Mouse (Mus musculus): Measurements from ENCODE around the gene Ntsr2. TPM values are rescaled to one million over a fixed set of nuclear protein-coding genes. Genes with fewer than 3 reads are reported as not detected.

Gene Ntsr2
- total RNA-seq (2021), result 10 to 100 TPM; 63.1 to 78.5 TPM

DNA sequence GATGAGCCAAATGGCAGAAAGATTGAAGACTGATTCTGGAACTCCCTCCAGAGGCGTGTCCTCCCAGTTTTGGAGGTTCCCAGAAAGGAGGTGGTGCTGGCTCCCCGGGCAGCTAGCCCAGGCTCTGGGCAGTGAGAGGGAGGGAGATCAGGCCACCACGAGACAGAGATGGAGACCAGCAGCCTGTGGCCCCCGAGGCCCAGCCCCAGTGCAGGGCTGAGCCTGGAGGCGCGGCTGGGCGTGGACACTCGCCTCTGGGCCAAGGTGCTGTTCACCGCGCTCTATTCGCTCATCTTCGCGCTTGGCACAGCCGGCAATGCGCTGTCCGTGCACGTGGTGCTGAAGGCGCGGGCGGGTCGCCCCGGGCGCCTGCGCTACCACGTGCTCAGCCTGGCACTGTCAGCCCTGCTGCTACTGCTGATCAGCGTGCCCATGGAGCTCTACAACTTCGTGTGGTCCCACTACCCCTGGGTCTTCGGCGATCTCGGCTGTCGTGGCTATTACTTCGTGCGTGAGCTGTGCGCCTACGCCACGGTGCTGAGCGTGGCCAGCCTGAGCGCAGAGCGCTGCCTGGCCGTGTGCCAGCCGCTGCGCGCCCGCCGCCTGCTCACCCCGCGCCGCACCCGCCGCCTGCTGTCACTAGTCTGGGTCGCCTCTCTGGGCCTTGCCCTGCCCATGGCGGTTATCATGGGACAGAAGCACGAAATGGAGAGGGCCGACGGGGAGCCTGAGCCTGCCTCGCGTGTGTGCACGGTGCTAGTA, at the start of gene Ntsr2:
Gene Ntsr2, plus strand, starts transcription at position 51 of the 762 bp plus-strand sequence.
- intact Hi-C loops (cut with DNase I), result no loop called here
- peak; percentile 45 to 80 for DNase-seq (ENCODE audit: extremely low spot score in 1 of 2, low spot score in 2 of 2)

DNA sequence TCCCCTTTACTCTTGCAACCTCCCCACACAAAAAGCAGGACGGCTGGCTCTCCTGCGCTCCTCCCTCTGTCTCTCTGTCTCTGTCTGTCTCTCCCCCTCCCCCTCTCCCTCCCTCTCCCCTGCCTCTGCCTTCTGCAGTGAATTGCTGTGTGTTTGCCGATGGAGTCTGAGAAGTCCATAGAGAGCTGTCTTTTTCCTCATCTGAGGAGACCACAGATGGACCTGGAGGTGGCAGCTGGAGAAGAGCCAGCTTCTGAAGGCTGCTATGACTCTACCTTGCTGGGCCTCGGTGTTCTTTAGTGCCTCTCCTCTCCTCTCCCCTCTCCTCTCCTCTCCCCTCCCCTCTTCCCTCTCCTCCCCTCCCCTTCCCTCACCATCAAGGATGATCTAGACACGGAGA, 47.6 kb upstream of the Ntsr2 start:
- DNase-seq (ENCODE audit: extremely low spot score in 1 of 2, low spot score in 2 of 2), result no peak

DNA sequence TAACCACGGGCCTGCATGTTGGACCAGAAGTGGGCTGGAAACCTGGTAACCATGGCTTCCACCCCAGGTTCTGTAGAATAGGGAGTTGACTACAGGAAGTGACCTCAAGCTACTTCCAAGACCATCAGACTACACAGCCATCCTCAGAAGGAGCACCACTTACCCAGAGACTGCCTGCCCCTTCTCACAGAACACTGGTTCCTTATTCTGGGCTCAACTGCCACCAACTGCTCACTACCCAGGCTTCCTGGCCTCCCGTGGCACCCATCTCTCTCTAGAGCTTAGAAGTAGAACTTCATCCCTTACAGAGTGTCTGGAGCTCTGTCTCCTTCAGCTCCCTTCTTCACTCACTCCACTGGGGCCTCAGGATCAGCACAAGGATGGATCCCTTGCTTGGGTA, 42.2 kb upstream of the Ntsr2 start, which contains the start of gene Lpin1:
Gene Lpin1, minus strand, starts transcription at position 31 of the 400 bp plus-strand sequence.
- DNase-seq (ENCODE audit: extremely low spot score in 1 of 2, low spot score in 2 of 2), result no peak
- intact Hi-C loops (cut with DNase I), result no loop called here

More for the DNA sequence above, 47.6 kb upstream of the Ntsr2 start:
- intact Hi-C loops (cut with DNase I), result no loop called here

DNA sequence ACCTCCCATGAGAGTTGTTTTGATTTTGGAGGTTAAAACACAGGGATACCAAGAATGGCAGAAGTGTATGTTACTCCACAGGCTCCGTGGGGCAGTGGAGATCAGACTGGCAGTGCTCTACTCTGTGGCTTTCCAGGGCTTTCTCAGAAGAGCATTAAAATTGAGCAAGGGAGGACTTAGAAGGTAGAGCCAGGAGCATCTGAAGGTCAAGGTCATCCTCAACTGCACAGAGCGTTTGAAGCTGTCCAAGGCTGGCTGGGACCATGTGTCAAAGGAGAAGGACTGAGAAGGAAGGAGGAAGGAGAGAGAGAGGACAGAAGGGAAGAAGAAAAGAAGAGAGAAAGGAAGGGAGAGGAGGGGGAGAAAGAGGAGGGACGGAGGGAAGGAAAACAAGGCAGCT, 38.6 kb upstream of the Ntsr2 start:
- intact Hi-C loops (cut with DNase I), result no loop called here
- no peak for DNase-seq (ENCODE audit: extremely low spot score in 1 of 2, low spot score in 2 of 2)

DNA sequence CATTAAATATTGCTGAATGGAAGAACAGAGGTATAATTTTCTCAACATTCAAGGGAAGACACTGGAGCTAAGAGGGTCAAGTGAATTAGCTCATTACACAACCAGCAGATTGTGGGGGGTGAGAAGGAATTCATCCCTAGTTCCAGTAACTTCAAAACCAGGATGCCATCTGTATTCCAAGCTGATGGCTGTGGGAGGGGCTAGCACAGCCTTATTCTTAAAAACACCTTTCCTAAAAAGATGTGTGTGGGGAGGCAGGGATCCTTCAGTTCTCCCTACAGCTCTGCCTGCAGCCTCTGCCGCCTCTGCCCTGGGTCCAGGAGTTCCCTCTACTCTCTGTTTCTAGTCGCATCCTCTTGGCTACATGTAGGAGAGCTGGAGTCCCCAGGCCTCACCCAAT, 37.4 kb upstream of the Ntsr2 start:
- intact Hi-C loops (cut with DNase I), result no loop called here
- no peak for DNase-seq (ENCODE audit: extremely low spot score in 1 of 2, low spot score in 2 of 2)

DNA sequence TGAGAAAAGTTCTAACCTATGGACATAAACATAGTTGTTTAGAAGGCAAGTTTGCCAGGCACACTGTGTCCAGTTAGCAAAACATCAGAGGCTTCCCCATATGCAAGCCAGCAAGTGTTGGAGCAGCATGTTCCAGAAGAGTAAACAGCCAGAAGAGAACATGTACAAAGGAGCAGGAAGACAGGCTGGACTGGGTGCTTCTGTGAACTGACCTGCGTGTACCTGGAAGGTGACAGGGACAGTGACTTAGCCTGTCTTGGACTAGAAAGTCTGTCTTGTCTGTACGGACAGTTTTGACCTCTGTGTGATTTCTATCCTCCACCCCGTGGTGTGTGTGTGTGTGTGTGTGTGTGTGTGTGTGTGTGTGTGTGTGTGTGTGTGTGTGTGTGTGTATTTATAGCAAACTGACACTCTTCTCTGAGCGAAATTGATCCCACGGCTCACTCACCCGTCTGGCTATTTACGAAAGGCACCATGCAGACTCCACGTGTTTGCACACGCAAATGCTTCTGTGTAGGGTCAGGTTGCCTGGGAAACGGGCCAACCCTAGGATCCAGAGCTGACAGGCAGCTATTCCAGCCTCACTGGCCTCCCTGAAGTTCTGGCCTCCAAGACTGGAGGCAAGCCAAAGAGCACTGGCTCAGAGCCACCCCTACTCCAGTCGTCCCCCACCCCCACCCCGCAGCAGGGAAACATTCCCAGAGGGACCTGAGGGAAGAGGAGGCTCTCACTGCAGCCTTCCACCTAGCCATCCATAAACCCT, 34.5 kb upstream of the Ntsr2 start:
- intact Hi-C loops (cut with DNase I), result no loop called here
- peak; percentile 64 to 88 for DNase-seq (ENCODE audit: extremely low spot score in 1 of 2, low spot score in 2 of 2)

DNA sequence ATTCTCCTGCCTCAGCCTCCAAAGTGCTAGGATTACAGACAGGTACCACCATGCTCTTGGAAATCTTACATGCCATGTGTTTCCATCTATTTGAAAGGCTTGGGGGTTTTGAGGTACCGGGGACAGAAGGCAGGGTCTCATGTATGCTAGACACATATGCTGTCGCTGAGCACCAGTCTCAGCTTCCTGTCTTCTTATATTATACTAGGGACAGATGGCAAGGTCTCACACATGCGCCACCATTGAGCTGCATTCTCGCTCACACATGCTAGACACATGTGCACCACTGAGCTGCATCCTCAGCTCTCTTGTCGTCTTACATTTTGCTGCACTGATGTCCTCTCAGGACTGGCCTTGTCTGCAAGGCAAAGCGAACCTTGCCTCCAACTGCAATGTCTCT, 33.7 kb upstream of the Ntsr2 start:
- intact Hi-C loops (cut with DNase I), result no loop called here

DNA sequence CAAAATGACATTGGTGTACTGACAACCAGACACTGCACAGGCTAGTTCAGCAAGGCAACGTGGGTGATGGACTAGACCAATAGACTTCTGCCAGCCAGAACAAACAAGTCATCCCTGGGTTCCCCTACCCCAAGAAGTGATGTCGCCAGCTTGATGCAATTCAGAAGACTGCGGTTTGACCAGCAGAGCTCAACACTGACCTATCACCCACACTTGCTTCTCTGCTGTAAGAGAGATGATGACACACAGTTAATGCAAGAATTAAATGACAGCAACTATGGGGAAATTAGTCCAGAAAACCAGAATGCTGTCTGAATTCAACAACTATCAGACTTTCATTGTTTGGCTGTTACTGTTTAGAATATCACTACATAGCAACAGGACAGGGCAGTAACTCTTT, 33.0 kb upstream of the Ntsr2 start:
- DNase-seq (ENCODE audit: extremely low spot score in 1 of 2, low spot score in 2 of 2), result no peak
- intact Hi-C loops (cut with DNase I), result no loop called here

More for the DNA sequence above, 33.7 kb upstream of the Ntsr2 start:
- no peak for DNase-seq (ENCODE audit: extremely low spot score in 1 of 2, low spot score in 2 of 2)

DNA sequence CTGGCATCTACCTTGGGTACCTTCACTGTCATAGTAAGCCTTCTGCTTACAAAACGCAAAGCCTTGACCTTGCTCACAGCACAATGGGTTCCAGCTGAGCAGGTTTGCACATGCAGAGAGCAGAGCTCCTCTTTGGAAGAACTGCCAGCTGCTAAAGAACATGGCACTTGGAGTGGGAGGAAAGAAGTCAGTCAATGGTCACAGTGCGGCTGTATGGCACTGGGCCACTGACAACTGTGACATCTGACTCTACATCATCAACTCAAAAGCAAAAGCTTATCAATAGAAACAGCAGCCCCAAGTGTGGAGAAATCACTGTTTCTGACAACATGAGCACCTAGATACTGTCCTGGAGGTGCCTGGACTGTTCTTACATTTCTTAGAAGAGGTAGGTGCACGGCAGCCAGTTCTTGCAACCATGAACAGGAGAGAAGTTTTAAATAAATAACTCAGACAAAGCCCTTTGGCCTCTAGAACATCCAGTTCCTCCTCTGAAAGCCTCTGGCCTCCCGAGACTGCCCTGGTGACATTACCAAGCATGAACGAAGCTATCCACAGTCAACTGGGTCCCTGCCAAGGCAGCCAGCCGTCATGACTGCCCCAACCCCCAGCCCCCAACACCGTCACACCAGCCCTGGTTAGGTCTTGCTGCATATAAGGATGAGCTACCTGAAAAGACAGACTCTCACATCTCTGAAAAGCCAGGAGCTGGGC, 22.9 kb upstream of the Ntsr2 start:
- DNase-seq (ENCODE audit: extremely low spot score in 1 of 2, low spot score in 2 of 2), result no peak
- intact Hi-C loops (cut with DNase I), result loop anchor here (5.0 kb wide), 1 partner anchor 63 kb away; no protein-coding TSS in a partner anchor

DNA sequence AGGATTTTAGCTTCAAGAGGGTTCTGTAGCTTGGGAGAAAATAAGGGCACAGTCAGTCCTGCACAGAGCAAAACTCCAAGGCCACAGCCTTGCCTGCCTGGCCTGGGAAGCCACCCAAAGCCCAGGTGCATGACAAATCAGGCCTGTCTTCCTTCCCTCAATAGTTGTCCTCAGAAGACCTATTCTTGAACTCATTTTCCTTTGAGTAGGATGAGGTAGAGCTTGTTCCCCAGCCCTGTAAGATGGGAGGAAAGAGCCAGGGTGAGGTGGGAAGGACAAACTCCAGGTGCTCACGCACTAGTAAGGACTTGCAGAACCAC, 22.4 kb upstream of the Ntsr2 start:
- DNase-seq (ENCODE audit: extremely low spot score in 1 of 2, low spot score in 2 of 2), result no peak
- intact Hi-C loops (cut with DNase I), result loop anchor here (5.0 kb wide), 1 partner anchor 64 kb away; no protein-coding TSS in a partner anchor

DNA sequence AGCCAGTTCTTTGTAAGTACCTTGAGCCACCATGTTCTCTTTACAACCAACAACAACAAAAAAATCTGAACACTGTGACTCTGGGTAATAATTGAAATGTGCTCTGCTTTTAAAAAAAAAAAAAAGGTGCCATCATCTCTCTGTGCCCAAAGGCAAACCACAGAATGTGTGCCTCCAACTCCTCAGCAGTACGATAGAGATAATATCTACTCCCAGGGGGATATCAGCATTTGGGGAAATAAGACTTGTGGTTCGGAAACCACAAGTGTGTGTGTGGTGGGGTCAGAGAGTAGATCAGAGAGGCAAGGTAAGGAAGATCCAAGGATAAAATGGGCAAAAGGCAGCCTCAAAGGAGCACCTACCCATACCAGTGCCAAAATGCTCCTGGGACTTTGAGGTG, 21.8 kb upstream of the Ntsr2 start:
- intact Hi-C loops (cut with DNase I), result loop anchor here (5.0 kb wide), 1 partner anchor 64 kb away; no protein-coding TSS in a partner anchor
- DNase-seq (ENCODE audit: extremely low spot score in 1 of 2, low spot score in 2 of 2), result no peak

DNA sequence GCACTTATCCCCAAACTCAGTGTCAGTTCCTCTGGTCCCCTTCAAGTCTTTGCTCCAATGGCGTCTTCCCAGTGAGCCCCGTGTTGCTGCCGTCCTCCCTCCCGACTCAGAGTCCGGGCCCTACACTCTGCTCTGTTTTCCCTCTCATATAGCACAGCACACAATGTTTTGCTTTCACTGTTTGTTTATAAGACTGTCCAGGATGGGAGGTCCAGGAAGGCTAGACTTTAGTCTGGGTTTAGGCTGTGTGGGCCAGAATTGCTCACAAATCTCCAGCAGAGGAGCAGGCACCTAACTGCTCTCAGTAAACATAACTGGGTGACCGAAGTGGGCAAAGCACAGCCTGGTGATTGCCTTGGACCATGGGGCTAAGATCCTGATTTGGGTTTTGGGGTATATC, 19.9 kb upstream of the Ntsr2 start:
- intact Hi-C loops (cut with DNase I), result loop anchor here (5.0 kb wide), 1 partner anchor 66 kb away; no protein-coding TSS in a partner anchor
- DNase-seq (ENCODE audit: extremely low spot score in 1 of 2, low spot score in 2 of 2), result no peak

DNA sequence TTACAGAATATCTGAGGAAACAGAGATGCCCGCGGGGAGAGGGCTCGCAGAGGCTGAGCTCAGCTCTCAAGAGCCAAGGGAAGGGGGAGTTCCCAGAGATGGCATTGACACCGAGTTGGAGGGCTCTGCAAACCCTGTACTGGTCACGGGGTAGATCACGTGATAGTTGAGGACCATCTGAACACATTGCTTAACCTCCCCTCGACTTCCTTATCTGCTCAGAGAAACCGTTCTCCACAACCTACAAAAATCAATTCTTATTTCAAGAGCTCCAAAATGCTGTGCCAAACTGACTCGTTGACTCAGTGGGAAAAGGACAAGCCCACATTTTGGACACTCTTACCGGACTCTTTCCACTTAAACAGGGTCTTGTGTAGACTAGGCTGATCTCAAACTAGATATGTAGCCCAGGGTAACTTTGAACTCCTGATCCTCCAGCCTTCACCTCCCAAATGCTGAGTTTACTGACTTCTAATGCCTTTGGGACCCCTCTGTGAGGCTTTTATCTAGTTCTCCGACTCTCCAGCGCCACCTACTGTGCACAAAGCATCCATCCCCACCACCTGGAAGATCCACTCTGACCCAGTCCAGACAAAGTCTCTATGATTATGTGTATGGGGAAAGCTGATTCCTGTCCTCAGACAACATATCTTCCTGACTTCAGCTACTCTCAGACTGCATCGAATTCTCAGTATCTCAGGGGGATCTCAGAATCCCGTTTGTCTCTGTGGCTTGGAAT, 18.9 kb upstream of the Ntsr2 start:
- intact Hi-C loops (cut with DNase I), result loop anchor here (5.0 kb wide), 1 partner anchor 67 kb away; no protein-coding TSS in a partner anchor
- DNase-seq (ENCODE audit: extremely low spot score in 1 of 2, low spot score in 2 of 2), result peak in 1 of 2 experiments; percentile 67

DNA sequence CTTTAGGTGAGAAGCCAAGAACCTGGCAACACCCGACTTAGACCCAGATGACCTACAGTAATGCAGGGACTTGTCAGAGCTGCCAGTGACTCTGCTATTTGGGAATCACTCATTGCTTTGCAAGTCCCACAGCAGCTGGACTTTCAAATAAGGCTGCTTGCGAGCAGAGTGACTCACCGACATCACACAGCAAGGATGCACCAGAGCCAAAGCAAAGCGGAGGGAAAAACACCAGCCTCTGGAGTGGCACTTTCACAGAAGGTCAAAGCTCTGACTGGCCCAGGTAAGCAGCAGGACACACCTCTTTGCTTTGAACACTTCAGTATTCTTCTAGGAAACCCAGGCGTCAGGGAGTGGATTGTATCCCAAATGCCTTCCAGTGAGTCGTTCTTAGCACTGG, 17.4 kb upstream of the Ntsr2 start:
- no peak for DNase-seq (ENCODE audit: extremely low spot score in 1 of 2, low spot score in 2 of 2)
- intact Hi-C loops (cut with DNase I), result no loop called here

DNA sequence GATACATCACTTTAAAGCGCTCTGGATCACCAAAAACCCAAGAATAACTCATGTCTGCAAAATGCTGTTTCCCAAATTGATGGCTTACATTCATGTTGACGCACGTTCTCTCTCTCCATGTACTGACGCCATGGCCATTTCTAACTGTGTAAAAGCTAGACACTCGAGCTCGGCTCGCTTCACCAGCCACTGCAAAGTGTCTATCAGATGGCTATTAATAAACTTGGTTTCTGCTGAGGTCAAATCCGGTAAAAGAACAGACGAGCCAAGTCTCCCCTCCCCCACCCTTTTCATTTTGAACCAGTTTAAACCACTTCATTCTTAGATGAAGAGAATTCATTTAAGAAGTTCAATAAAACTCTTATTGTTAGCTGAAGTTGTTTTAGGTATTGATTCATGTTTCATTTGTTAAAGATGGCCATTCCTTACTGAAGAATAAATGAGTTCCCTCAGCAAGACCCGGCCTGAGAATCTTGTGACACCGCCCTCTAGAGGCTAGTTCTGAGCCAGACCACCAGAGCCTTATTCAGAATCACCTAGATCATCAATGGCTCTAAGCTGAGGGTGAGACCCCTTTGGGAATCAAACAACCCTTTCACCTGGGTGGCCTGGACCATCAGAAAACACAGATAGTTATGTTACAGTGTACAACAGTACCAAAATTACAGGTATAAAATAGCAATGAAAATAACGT, 14.0 kb upstream of the Ntsr2 start:
- intact Hi-C loops (cut with DNase I), result no loop called here
- no peak for DNase-seq (ENCODE audit: extremely low spot score in 1 of 2, low spot score in 2 of 2)

DNA sequence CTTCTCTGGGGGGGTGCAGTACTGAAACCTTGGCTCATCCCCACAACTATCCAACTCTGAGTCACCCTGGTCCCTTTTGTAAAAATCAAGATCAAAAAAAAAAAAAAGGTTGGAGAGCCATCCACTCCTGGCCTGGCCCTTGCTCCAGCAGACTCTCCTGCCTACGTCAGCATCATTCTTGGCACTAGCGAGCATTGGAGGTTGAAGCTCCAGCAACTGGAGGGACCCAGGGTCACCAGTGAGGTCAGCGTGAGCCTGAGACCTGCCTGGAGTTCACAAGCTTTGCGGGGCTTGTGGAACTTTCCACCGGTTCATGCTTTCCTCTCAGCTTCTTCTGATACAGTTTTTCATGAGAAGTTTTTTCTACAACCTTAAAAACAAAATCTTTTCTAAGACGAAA, 13.1 kb upstream of the Ntsr2 start:
- no peak for DNase-seq (ENCODE audit: extremely low spot score in 1 of 2, low spot score in 2 of 2)
- intact Hi-C loops (cut with DNase I), result no loop called here

DNA sequence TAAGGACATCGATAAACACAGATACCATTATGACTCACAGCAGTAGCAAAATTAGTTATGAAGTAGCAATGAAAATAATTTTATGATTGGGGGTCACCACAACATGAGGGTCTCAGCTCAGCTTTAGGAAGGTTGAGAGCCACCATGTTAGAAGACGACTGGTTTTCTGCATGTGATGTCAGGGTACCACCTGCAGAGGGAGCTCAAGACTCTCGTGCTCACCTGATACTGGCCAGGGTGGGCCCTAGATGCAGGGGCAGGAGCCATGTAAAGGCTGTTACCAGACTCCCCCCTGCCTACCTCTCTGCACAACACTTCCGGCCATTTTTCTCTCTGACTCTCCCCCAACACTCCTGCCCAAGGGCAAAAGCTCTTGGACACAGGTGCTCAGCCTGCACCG, 11.2 kb upstream of the Ntsr2 start:
- no peak for DNase-seq (ENCODE audit: extremely low spot score in 1 of 2, low spot score in 2 of 2)
- intact Hi-C loops (cut with DNase I), result no loop called here
